Mouse (Mus musculus): ENCODE results near the gene Enc1. TPM values are rescaled to one million over a fixed set of nuclear protein-coding genes. Genes with fewer than 3 reads are reported as not detected.

Gene Enc1
- polyA plus RNA-seq, 1 experiment, result 4.4 TPM

- H3K27me3 ChIP-seq (ENCODE audit: control insufficient read depth, insufficient read depth, low read length), result no peaks in the 10 kb centered on the region
- 84% methylated on average over 3 of the region's 3 CpGs for WGBS
- H3K36me3 ChIP-seq (ENCODE audit: control insufficient read depth, insufficient read depth, low read length), result no peaks in the 10 kb centered on the region
- H3K4me1 ChIP-seq (ENCODE audit: control insufficient read depth, insufficient read depth, insufficient read length), result no peaks in the 10 kb centered on the region; the same call in 1 of the 2 replicates
- no peak for DNase-seq (ENCODE audit: low read depth in 1 of 2, low spot score in 2 of 2)
- H3K4me3 ChIP-seq (ENCODE audit: extremely low read depth, insufficient read depth, insufficient read length), result no peak overlapping the region
- H3K27ac ChIP-seq (ENCODE audit: insufficient read depth, low read length), result no peak overlapping the region
- no peak for TF ChIP-seq CTCF (IDR thresholded peaks at IDR 0.05; ENCODE audit: extremely low read depth, insufficient read depth, insufficient read length, insufficient replicate concordance)
Observed at GRCm38 (mm10) chr13:97237700-97238099, 3.2 kb upstream of the Enc1 start.

DNA sequence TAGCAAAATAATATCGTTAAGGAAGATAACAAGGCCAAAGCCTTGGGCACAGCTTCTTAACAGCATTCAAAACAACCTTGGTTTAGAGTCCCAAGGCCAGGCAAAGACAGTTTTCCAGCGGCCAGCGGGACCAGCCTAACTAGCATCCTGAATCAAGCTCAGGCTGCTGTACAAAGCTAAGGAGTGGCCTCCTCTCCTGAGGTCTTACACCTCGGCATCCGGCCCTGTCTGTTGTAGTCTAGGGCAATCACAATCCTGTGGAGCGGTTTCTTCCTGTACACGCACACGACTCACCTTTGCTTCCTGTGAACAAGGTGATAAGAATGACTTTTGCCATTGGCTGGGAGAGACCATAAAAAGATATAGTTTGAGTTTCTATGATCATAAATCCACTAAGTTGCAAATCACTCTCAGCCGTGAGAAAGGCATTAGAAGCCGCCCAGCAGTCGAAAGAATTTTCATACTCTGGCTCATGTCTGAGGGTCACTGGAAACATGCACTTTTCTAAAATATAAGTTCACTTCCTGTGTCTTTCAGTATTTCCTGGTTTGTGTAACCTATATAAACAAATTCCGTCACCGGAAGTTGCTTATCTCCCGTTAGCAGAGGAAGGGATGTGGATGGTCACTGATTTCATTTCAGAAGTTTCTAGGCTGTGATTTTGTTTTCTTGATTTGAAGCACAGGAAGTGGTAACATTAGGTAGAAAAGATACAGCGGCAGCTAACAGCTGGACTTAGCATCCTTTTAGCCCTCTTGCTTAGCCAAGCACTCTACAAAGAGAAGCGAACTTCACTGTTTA, 2.5 kb upstream of the Enc1 start:
- WGBS, result 62% methylated on average over 16 of the region's 16 CpGs
- TF ChIP-seq CTCF (IDR thresholded peaks at IDR 0.05; ENCODE audit: extremely low read depth, insufficient read depth, insufficient read length, insufficient replicate concordance) (no peak), POLR2A (IDR thresholded peaks at IDR 0.05; ENCODE audit: low read depth, low read length) (no peak)
- DNase-seq (ENCODE audit: low read depth in 1 of 2, low spot score in 2 of 2), result no peak
- Histone ChIP-seq H3K36me3 (ENCODE audit: control insufficient read depth, insufficient read depth, low read length) (no peaks in the 10 kb centered on the region), H3K27me3 (ENCODE audit: control insufficient read depth, insufficient read depth, low read length) (no peaks in the 10 kb centered on the region), H3K27ac (ENCODE audit: insufficient read depth, low read length) (peak overlapping the region; percentile 2; the same call in 1 of the 2 replicates), H3K4me3 (ENCODE audit: extremely low read depth, insufficient read depth, insufficient read length) (no peak overlapping the region), H3K4me1 (ENCODE audit: control insufficient read depth, insufficient read depth, insufficient read length) (no peaks in the 10 kb centered on the region; the same call in 1 of the 2 replicates)

- Histone ChIP-seq H3K36me3 (ENCODE audit: control insufficient read depth, insufficient read depth, low read length) (no peaks in the 10 kb centered on the region), H3K4me1 (ENCODE audit: control insufficient read depth, insufficient read depth, insufficient read length) (no peaks in the 10 kb centered on the region; the same call in 1 of the 2 replicates), H3K4me3 (ENCODE audit: extremely low read depth, insufficient read depth, insufficient read length) (no peak overlapping the region), H3K27ac (ENCODE audit: insufficient read depth, low read length) (0 out of 2 replicates have a peak overlapping the region, but pooled peaks have one; percentile 11), H3K27me3 (ENCODE audit: control insufficient read depth, insufficient read depth, low read length) (no peaks in the 10 kb centered on the region)
- WGBS, result 10% methylated on average over 23 of the region's 23 CpGs
- no peak for DNase-seq (ENCODE audit: low read depth in 1 of 2, low spot score in 2 of 2)
- TF ChIP-seq POLR2A (IDR thresholded peaks at IDR 0.05; ENCODE audit: low read depth, low read length) (no peak), CTCF (IDR thresholded peaks at IDR 0.05; ENCODE audit: extremely low read depth, insufficient read depth, insufficient read length, insufficient replicate concordance) (peak; percentile 12; the same call in 1 of the 2 replicates)
Observed at GRCm38 (mm10) chr13:97239343-97240180, 1.3 kb upstream of the Enc1 start.

DNA sequence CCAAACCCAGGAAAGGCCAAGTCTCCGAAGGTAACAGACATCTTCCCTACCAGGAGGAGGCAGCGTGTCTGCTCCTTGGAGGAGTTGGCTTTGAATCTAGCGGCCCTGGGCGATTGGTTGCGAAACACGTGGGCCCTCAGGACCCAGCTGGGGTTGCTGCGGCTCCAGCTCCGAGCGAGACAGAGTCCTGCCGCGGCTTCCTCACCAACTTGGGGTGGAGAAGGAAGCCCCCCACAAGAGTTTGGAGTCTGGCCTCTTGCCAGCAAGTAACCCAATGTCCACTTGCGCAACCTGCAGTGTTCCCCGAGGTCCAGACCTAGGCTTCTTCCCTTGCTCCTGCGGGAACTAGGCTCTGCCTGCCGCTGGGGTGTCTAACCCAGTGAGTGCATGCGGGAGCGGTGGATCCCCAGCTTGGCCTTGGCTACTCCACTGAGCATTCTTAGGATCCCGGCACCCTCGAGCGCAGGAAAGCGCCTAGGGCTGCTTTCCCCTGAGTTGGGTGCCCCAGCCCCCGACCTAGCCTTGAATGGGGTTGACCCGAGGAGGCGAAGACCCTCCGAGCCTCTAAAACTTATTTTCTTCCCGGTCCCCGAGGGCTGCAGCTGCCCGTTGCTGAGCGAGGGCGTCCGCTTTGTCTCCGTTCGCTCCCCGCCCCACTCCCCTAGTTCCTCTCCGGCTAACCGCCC, 483 bp upstream of the Enc1 start:
- WGBS, result under 1% methylated on average over 35 of the region's 36 CpGs
- Histone ChIP-seq H3K27ac (ENCODE audit: insufficient read depth, low read length) (peak overlapping the region; percentile 80), H3K4me1 (ENCODE audit: control insufficient read depth, insufficient read depth, insufficient read length) (no peaks in the 10 kb centered on the region; the same call in 1 of the 2 replicates), H3K36me3 (ENCODE audit: control insufficient read depth, insufficient read depth, low read length) (no peaks in the 10 kb centered on the region), H3K4me3 (ENCODE audit: extremely low read depth, insufficient read depth, insufficient read length) (peak overlapping the region; percentile 83), H3K27me3 (ENCODE audit: control insufficient read depth, insufficient read depth, low read length) (no peaks in the 10 kb centered on the region)
- DNase-seq (ENCODE audit: low read depth in 1 of 2, low spot score in 2 of 2), result peak in 1 of 2 experiments; percentile 45
- TF ChIP-seq CTCF (IDR thresholded peaks at IDR 0.05; ENCODE audit: extremely low read depth, insufficient read depth, insufficient read length, insufficient replicate concordance), result no peak
- no peak for TF ChIP-seq POLR2A (IDR thresholded peaks at IDR 0.05; ENCODE audit: low read depth, low read length)

DNA sequence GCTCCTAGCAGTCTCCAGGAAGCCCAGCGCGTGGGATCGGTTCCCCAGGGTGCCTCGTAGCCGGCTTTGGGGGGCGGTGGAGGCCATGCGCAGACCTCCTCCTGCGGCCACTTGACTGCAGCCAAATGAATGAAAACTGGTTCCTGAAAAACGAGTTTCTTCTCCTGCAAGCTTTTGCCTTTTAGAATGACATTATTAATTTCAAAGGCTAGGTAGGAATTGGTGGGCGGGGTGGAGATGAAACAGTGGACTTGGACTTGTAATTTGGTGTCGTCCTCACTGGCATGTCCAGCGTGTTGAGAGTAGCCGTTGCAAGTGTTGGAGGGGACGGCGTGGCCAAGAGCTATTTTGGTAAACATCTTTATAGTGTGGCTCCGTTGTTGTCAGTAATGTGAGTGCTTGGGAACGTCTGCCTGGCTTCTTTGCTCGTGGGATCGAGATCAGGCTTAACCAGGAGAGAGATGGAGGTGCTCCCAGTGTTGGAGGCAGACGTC, 929 bp downstream of the Enc1 start:
- H3K27ac ChIP-seq (ENCODE audit: insufficient read depth, low read length), result peak overlapping the region; percentile 90
- H3K4me3 ChIP-seq (ENCODE audit: extremely low read depth, insufficient read depth, insufficient read length), result peak overlapping the region; percentile 83

DNA sequence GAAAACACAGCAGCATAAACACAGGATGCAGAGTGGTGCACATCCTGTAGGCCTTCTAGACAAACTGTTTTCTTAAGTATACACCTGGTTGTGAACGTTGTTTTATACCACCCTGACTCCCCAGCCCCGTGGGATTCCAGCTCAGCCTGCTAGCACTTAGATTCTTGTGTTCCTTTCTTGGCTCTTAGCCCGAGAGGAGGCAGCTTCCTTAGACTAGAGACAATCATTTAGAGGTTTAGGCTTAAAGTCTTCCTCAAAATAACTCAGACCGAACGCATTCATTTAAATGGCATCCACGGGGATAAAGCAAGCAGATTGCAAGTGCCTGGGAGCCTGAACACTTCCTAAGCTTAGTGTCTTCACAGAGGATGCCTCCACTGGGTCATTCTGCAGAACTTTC, 1.8 kb downstream of the Enc1 start:
- H3K4me3 ChIP-seq (ENCODE audit: extremely low read depth, insufficient read depth, insufficient read length), result peak overlapping the region; percentile 17
- H3K36me3 ChIP-seq (ENCODE audit: control insufficient read depth, insufficient read depth, low read length), result peaks cover 7% of the 10 kb centered on the region
- no peak for DNase-seq (ENCODE audit: low read depth in 1 of 2, low spot score in 2 of 2)
- TF ChIP-seq CTCF (IDR thresholded peaks at IDR 0.05; ENCODE audit: extremely low read depth, insufficient read depth, insufficient read length, insufficient replicate concordance) (no peak), POLR2A (IDR thresholded peaks at IDR 0.05; ENCODE audit: low read depth, low read length) (no peak)
- H3K27ac ChIP-seq (ENCODE audit: insufficient read depth, low read length), result peak overlapping the region; percentile 13; the same call in 1 of the 2 replicates
- H3K4me1 ChIP-seq (ENCODE audit: control insufficient read depth, insufficient read depth, insufficient read length), result no peaks in the 10 kb centered on the region; the same call in 1 of the 2 replicates
- H3K27me3 ChIP-seq (ENCODE audit: control insufficient read depth, insufficient read depth, low read length), result no peaks in the 10 kb centered on the region
- 32% methylated on average over 6 of the region's 6 CpGs for WGBS

More for the DNA sequence above, 929 bp downstream of the Enc1 start:
- WGBS, result 3% methylated on average over 20 of the region's 20 CpGs
- Histone ChIP-seq H3K4me1 (ENCODE audit: control insufficient read depth, insufficient read depth, insufficient read length) (no peaks in the 10 kb centered on the region; the same call in 1 of the 2 replicates), H3K36me3 (ENCODE audit: control insufficient read depth, insufficient read depth, low read length) (peaks cover 7% of the 10 kb centered on the region), H3K27me3 (ENCODE audit: control insufficient read depth, insufficient read depth, low read length) (no peaks in the 10 kb centered on the region)
- no peak for DNase-seq (ENCODE audit: low read depth in 1 of 2, low spot score in 2 of 2)
- no peak for TF ChIP-seq CTCF (IDR thresholded peaks at IDR 0.05; ENCODE audit: extremely low read depth, insufficient read depth, insufficient read length, insufficient replicate concordance)
- TF ChIP-seq POLR2A (IDR thresholded peaks at IDR 0.05; ENCODE audit: low read depth, low read length), result no peak

All from spleen, adult 2 months (tissue).